Mouse (Mus musculus) cerebellum, adult 2 months (tissue): ENCODE data around the gene Ltk. TPM values are rescaled to one million over a fixed set of nuclear protein-coding genes. Genes with fewer than 3 reads are reported as not detected.
A peak's percentile ranks its signal among the peaks of the same experiment; 100 is the strongest.
"Not testable (repeated sequence)": the region's sequence is repeated elsewhere in the genome, so short reads cannot be mapped to it uniquely, and the experiment has no call there.

Experiments used
- DNase-seq, 2 experiments: peaks; one replicate each; pipeline ENCODE4 v3.0.0; 2021
- H3K27ac ChIP-seq: fragments of 200-500 bp; 2 replicates; pipeline ENCODE4 v1.5.1; 2012; ENCODE audit warnings: low read length, control low read depth, inconsistent platforms; ENCODE audit not compliant: insufficient read depth
- H3K27me3 ChIP-seq: fragments of 200-500 bp; 2 replicates; pipeline ENCODE4 v1.6.1; 2012; ENCODE audit warnings: inconsistent platforms, mild to moderate bottlenecking, low read length, moderate library complexity; ENCODE audit not compliant: control insufficient read depth, insufficient read depth
- H3K4me1 ChIP-seq: fragments of 200-500 bp; 2 replicates; pipeline ENCODE4 v1.6.1; 2011; ENCODE audit warnings: low read length; ENCODE audit not compliant: control insufficient read depth, insufficient read depth
- H3K4me3 ChIP-seq: fragments of 200-500 bp; replicated peaks from 2 replicates; pipeline ENCODE3; 2011; ENCODE audit warnings: mild to moderate bottlenecking, low read depth, low read length, control low read depth; ENCODE audit not compliant: insufficient read depth
- CTCF ChIP-seq: fragments of 200-500 bp; IDR thresholded peaks from 2 replicates; pipeline ENCODE4 v1.5.1; 2011; ENCODE audit warnings: low read depth, mild to moderate bottlenecking, control low read depth, low read length, moderate library complexity, borderline replicate concordance; ENCODE audit not compliant: insufficient read depth
- POLR2A ChIP-seq: fragments of 200-500 bp; IDR thresholded peaks from 2 replicates; pipeline ENCODE4 v1.6.1; 2011; ENCODE audit warnings: low read length, control low read depth, borderline replicate concordance; ENCODE audit not compliant: insufficient read depth
- WGBS: fragments of 180-500 bp; shearing (Covaris S2); methylation state at CpG from one replicate; pipeline ENCODE4 v1.1.7; 2018; 5-methylcytosine and 5-hydroxymethylcytosine counted together
- polyA plus RNA-seq: library from polyadenylated mRNA; depleted of rRNA; stranded (reverse); fragments of >200 nt; gene quantifications from 2 replicates; pipeline ENCODE4 v1.2.3, GENCODE M21; 2012

Gene Ltk
- polyA plus RNA-seq, 1 experiment = 16.5 TPM

DNA sequence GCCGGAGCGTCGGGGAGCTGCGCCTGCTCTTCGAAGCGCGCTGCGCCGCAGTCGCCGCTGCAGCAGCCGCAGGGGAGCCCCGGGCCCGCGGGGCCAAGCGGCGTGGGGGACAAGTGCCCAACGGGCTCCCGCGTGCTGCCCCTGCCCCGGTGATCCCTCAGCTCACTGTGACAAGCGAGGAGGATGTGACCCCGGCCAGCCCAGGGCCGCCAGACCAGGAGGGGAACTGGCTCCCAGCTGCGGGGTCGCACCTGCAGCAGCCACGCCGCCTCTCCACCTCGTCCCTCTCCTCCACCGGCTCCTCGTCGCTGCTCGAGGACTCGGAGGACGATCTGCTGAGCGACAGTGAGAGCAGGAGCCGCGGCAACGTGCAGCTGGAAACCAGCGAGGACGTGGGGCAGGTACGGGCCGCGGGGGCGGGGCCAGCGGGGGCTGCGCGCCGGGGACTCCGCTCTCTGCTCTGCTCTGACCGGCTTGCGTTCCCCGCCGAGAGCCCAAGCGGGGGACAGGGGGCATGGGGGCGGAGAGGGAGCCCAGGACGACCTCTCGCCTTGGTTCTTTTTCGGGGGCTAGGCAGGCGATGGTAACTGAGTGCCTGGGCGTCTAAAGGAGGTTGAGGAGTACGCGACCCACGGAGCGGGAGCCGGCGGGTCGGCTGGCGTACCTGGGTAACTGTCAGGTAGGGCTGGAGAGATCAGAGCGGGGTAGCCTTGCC lies 17.6 kb downstream of the Ltk start:
- H3K27ac ChIP-seq = no peak overlapping the region
- WGBS = 2% methylated on average over 70 of the region's 70 CpGs
- no peak for DNase-seq

DNA sequence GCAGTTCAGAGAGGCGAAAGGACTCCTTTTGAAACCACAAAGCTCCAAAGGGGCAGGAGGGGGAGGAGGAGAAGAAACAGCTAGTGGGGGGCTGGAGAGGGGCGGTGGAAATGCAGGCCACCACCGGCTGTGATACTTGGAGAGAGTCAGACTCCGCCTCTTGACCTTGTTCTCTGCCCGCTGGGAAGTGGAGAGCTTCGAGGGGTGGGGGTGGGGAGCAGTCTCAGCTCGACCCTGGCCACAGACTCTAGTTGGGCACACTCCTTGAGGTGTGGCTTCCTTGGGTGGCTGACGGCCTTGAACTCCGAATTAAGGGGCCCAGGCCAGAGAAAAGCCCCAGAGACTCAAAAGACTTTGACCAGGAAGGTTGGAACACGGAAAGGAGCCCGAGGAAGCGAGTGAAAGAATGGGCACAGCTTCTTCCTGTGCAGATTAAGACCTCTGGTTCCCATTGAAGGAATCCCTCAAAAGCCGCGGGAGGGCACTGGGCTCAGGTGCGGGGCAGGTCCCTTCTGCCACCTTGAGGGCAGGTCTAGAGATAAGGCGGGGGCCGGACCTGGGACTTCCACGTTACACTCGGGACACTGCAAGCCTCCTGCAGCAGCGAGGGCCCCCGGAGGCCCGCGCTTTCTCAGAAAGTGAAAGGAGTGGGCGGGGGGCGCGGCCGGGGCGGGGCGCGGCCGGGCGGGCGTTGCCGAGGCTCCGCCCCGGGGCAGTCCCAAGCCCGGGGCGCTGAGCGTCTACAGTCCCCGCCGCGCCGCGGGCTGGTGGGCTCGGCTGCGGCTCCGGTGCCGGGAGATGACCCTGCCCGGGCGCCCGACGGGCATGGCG lies 18.4 kb downstream of the Ltk start, which contains the start of gene Itpka:
Gene Itpka, plus strand, starts transcription at position 757 of the 831 bp plus-strand sequence.
- TF ChIP-seq POLR2A = no peak
- TF ChIP-seq CTCF = no peak
- DNase-seq = peak in 1 of 2 experiments; percentile 17
- WGBS = 4% methylated on average over 49 of the region's 53 CpGs
- peak within 1 kb of the TSS; percentile 53 for H3K4me3 ChIP-seq
- peaks cover 4% of the 10 kb centered on the region; the same call in 1 of the 2 replicates for H3K4me1 ChIP-seq
- H3K27me3 ChIP-seq = peaks cover 14% of the 10 kb centered on the region; the same call in 1 of the 2 replicates
- no peak within 1 kb of the TSS for H3K27ac ChIP-seq

More for the DNA sequence above, 17.6 kb downstream of the Ltk start:
- Histone ChIP-seq H3K4me3 (peak overlapping the region; percentile 42), H3K27me3 (peaks cover 14% of the 10 kb centered on the region; the same call in 1 of the 2 replicates), H3K4me1 (no peaks in the 10 kb centered on the region; the same call in 1 of the 2 replicates)
- no peak for TF ChIP-seq CTCF
- no peak for TF ChIP-seq POLR2A

DNA sequence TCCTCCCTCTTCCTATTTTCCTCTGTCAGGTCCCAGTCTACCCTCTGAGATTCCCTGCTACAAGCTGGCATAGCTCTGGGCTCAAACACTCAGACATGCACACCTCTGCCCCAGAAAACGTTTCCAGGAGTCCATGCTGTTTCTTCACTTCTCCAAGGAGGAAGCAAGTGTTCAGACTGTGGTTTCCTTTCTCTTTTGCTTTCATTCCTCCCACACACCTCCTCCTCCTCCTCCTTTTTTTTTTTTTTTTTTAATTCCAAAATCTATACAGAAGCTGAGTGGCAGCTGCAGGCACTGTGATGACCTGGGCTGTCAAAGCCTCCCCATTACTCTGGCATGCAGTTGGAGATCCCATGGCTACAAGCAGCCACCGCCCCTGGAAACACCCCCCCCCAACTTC lies 19.7 kb downstream of the Ltk start:
- Histone ChIP-seq H3K27me3 (peaks cover 14% of the 10 kb centered on the region; the same call in 1 of the 2 replicates), H3K27ac (no peak overlapping the region), H3K4me1 (peaks cover 4% of the 10 kb centered on the region; the same call in 1 of the 2 replicates), H3K4me3 (no peak overlapping the region)
- TF ChIP-seq POLR2A (no peak), CTCF (no peak)
- 44% methylated on average over 2 of the region's 2 CpGs for WGBS
- no peak for DNase-seq

DNA sequence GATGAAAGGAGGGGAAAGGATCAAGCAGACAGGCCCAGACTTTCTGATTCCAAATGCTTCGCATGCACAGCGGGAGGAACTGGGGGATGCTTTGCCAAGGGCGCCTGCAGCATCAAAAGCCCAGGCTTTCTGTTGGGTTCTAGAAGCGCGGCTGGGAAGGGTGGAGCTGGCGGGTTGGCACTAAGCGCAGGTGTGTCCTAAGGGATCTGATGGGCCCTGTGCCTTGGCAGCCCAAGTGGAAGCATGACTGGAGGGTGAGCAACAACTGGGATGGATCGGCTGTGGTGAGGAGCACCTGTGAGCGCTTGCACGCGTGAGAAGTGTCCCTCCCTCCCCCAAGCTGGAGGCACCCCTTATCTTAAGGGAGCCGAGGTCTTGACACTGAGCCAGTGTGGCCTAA lies 23.1 kb downstream of the Ltk start:
- 8% methylated on average over 12 of the region's 12 CpGs for WGBS
- no peak overlapping the region for H3K27ac ChIP-seq
- 0 out of 2 replicates have a peak, but pooled peaks cover 4% of the 10 kb centered on the region for H3K4me1 ChIP-seq
- no peak for DNase-seq
- H3K27me3 ChIP-seq = peaks cover 3% of the 10 kb centered on the region; the same call in 1 of the 2 replicates
- no peak overlapping the region for H3K4me3 ChIP-seq
- TF ChIP-seq CTCF (no peak), POLR2A (no peak)

DNA sequence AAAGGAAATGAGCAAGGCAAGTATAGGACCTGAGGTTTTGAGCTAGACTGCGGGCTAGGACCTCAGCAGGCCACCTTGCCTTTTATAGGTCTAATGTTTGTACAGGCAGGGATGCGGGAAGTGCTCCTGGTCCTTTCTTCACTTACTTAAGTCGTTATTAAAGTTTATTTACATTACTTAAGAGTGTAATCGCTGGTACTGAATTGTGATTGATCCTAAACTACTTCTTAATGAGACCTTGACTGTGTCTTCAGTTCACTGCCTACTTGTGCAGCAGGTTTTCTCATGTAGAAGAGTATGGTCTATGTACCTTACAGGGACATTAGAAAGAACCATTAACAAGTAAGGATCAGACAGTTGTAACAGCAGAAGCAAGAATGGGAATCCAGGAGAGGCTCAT lies 29.5 kb downstream of the Ltk start:
- Histone ChIP-seq H3K27me3 (no peaks in the 10 kb centered on the region), H3K4me3 (no peak overlapping the region), H3K27ac (no peak overlapping the region), H3K4me1 (no peaks in the 10 kb centered on the region)
- WGBS = 95% methylated on average over 4 of the region's 4 CpGs
- no peak for DNase-seq
- TF ChIP-seq CTCF = no peak
- no peak for TF ChIP-seq POLR2A

DNA sequence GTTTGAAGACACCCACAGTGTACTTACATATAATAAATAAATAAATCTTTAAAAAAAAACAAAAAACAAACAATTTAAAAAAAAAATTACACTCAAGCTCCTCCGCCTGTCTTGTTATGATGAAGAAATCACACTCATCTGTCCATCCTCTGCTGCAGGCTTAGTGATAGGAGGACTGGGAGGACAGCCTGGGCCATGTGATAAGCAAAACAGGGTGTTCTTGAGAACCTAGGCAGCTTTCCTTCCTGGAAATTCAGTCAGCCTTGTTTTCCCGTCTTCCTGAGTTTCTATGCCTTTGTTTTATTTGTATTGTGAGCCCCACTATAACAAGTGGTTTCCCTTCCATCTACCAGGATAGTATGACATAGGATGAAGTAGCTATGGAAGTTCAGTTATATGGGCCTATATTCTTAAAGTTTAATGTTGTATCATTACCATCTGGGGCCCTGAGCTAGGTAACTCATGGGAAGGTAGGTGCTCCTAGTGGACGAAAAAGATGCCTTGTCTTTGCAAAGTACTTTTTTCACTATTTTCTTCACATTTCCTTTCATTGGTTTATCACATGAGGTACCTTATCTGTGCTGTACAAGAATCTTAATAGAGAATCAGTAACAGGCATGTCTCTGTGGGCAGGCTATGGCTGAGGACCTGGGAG lies 32.3 kb downstream of the Ltk start:
- no peaks in the 10 kb centered on the region for H3K4me1 ChIP-seq
- no peak for TF ChIP-seq POLR2A
- no peak for TF ChIP-seq CTCF
- WGBS = 95% methylated on average over 3 of the region's 3 CpGs
- no peak overlapping the region for H3K27ac ChIP-seq
- H3K27me3 ChIP-seq = no peaks in the 10 kb centered on the region
- no peak for DNase-seq
- no peak overlapping the region for H3K4me3 ChIP-seq

DNA sequence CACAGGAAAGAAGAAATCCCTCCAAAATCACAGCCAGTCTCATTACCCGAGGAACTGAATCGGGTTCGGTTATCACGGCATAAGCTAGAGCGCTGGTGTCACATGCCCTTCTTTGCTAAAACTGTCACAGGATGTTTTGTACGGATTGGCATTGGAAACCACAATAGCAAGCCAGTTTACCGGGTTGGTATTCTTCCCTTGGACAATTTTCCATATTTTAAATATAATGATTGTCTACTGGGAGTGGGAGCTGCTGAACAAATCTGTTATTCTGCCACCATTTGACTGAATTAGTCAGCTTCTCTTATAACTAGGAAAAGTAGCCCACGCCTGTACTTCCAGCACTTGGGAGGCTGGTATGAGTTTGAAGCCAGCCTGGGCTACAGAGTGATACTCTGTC lies 39.2 kb downstream of the Ltk start:
- Histone ChIP-seq H3K4me1 (no peaks in the 10 kb centered on the region), H3K4me3 (no peak overlapping the region), H3K27ac (no peak overlapping the region), H3K27me3 (no peaks in the 10 kb centered on the region)
- TF ChIP-seq POLR2A (no peak), CTCF (no peak)
- no peak for DNase-seq
- WGBS = 96% methylated on average over 8 of the region's 8 CpGs

DNA sequence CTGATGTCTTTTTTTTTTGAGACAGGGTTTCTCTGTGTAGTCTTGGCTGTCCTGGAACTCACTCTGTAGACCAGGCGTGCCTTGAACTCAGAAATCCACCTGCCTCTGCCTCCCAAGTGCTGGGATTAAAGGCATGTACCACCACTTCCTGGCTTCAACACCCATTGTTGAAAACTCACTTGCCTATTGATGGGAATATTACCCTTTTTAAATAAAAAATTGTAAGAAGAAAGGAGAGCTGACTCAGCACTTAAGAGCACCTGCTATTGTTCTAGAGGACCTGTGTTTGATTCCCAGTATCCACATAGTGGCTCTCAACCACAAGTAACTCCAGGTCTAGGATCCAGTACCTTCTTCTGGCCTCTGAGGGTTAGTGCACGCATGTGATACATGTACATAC lies 44.4 kb downstream of the Ltk start:
- H3K4me3 ChIP-seq, DNase-seq, H3K27me3 ChIP-seq, H3K27ac ChIP-seq, H3K4me1 ChIP-seq: not testable (repeated sequence)
- 98% methylated on average over 2 of the region's 2 CpGs for WGBS
